Mouse (Mus musculus): ENCODE measurements around the gene Hs3st6.
A peak's percentile ranks its signal among the peaks of the same experiment; 100 is the strongest.

Gene Hs3st6

GRCm38 (mm10) chr17:24766266-24766875 is 13.6 kb downstream of the Hs3st6 start:
- DNase-seq (ENCODE audit: extremely low spot score, low spot score): no peak

GRCm38 (mm10) chr17:24769146-24769545 is 16.4 kb downstream of the Hs3st6 start:
- no peak for DNase-seq (ENCODE audit: extremely low spot score, low spot score)

- no peak for DNase-seq (ENCODE audit: extremely low spot score, low spot score)
Measured at GRCm38 (mm10) chr17:24773241-24773640, 20.5 kb downstream of the Hs3st6 start.

GRCm38 (mm10) chr17:24775173-24775572 is 22.4 kb downstream of the Hs3st6 start:
- no peak for DNase-seq (ENCODE audit: extremely low spot score, low spot score)

GRCm38 (mm10) chr17:24777073-24777472 is 24.3 kb downstream of the Hs3st6 start:
- no peak for DNase-seq (ENCODE audit: extremely low spot score, low spot score)

- DNase-seq (ENCODE audit: extremely low spot score, low spot score): no peak
Measured at GRCm38 (mm10) chr17:24780821-24781220, 28.0 kb downstream of the Hs3st6 start.

GRCm38 (mm10) chr17:24792190-24792589 is 39.4 kb downstream of the Hs3st6 start:
- DNase-seq (ENCODE audit: extremely low spot score, low spot score): no peak

GRCm38 (mm10) chr17:24794791-24795190 is 42.0 kb downstream of the Hs3st6 start:
- DNase-seq (ENCODE audit: extremely low spot score, low spot score): no peak

GRCm38 (mm10) chr17:24796969-24797368 is 44.2 kb downstream of the Hs3st6 start:
- DNase-seq (ENCODE audit: extremely low spot score, low spot score): no peak

GRCm38 (mm10) chr17:24798229-24798628 is 45.4 kb downstream of the Hs3st6 start:
- no peak for DNase-seq (ENCODE audit: extremely low spot score, low spot score)

GRCm38 (mm10) chr17:24799476-24799875 is 46.7 kb downstream of the Hs3st6 start:
- no peak for DNase-seq (ENCODE audit: extremely low spot score, low spot score)

- no peak for DNase-seq (ENCODE audit: extremely low spot score, low spot score)
Measured at GRCm38 (mm10) chr17:24800524-24800923, 47.7 kb downstream of the Hs3st6 start.

- DNase-seq (ENCODE audit: extremely low spot score, low spot score): peak; percentile 87
Measured at GRCm38 (mm10) chr17:24803952-24804951, 51.5 kb downstream of the Hs3st6 start, which contains the start of gene Meiob. TSS of gene Meiob (plus strand) at chr17:24804289.

All from neural tube, embryonic 10.5 days (tissue).